Mouse (Mus musculus): ENCODE results near the gene Slc38a3. TPM values are rescaled to one million over a fixed set of nuclear protein-coding genes. Genes with fewer than 3 reads are reported as not detected.
A peak's percentile ranks its signal among the peaks of the same experiment; 100 is the strongest.

The Slc38a3 gene
- total and polyA plus RNA-seq, 3 experiments, result not detected

- peak; percentile 58 for TF ChIP-seq SMC3 (IDR thresholded peaks at IDR 0.05; ENCODE audit: low read depth, low read length)
- TF ChIP-seq MEF2A (IDR thresholded peaks at IDR 0.05; ENCODE audit: extremely low read depth, insufficient replicate concordance, low read depth, low read length, poor library complexity, severe bottlenecking), result no peak
- no peak for TF ChIP-seq ELF1 (IDR thresholded peaks at IDR 0.05; ENCODE audit: low read depth, low read length)
- TF ChIP-seq ZKSCAN1 (IDR thresholded peaks at IDR 0.05; ENCODE audit: low read depth, low read length), result no peak
- TF ChIP-seq GABPA (IDR thresholded peaks at IDR 0.05; ENCODE audit: low read depth, low read length), result no peak
- no peak for TF ChIP-seq ZMIZ1 (IDR thresholded peaks at IDR 0.05; ENCODE audit: low read depth, low read length)
- no peak for TF ChIP-seq JUND (IDR thresholded peaks at IDR 0.05; ENCODE audit: low read depth, low read length)
- TF ChIP-seq CTCF (IDR thresholded peaks at IDR 0.05 in 2 of 3, conservative IDR thresholded peaks at IDR 0.05 in 1 of 3; ENCODE audit: control insufficient read depth in 1 of 3, insufficient read depth in 1 of 3, low read depth in 2 of 3, low read length in 3 of 3, poor library complexity in 1 of 3, severe bottlenecking in 1 of 3), result peak in 2 of 3 experiments; percentile 69 to 80
- no peak for TF ChIP-seq CHD1 (IDR thresholded peaks at IDR 0.05; ENCODE audit: low read depth, low read length)
- TF ChIP-seq EP300 (IDR thresholded peaks at IDR 0.05; ENCODE audit: low read depth in 1 of 2, low read length in 2 of 2), result no peak
- TF ChIP-seq HCFC1 (IDR thresholded peaks at IDR 0.05; ENCODE audit: low read depth, low read length), result no peak
- TF ChIP-seq TBP (IDR thresholded peaks at IDR 0.05; ENCODE audit: low read depth, low read length), result no peak
- no peak for TF ChIP-seq MYC (IDR thresholded peaks at IDR 0.05; ENCODE audit: low read depth, low read length)
- no peak for TF ChIP-seq MAZ (IDR thresholded peaks at IDR 0.05; ENCODE audit: low read depth, low read length)
These were observed 6.5 kb upstream of the Slc38a3 start (continued) for GRCm38 (mm10) chr9:107675671-107676301.

DNA sequence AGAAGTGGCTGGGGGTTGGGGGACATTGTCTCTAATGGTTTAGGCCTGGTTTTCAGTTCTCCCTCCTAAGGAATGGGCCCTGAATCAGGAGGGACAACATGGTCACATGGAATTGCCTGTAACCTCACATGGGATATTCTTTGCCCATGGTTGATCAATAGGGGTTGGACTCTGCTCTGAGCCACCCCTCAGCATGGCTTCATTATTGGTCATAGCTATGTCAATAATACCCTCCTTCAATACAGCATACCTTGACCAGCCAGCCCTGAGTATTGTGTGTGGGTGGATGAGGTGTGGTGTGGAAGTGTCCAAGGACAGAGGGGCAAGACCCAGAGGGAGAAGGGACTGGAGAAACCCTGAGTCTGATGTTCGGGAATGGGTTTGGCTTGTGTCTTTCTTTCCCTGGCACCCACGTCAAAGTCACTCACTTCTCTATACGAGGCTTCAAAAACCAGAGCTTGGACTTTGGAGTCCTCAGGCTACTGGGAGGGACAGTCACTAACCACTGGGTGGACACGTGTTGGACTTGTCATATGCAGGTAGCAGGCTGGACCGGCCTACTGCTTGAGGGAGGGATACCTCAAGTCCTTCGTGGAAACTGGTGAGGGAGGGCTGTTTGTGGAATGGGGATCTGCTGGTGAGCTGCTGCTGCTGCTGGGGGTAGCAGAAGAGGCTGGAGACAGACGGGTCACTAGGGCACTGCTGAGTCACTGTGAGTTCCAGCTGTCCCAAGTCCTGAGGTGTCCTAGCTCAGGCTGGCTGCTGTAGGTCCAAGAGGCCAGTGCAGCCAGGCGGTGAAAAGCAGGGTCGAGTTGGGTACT is 5.5 kb upstream of the Slc38a3 start:
- Histone ChIP-seq H3K27me3 (ENCODE audit: control insufficient read depth in 1 of 2, insufficient read depth in 2 of 2, low read length in 2 of 2) (peaks cover 17 to 23% of the 10 kb centered on the region in 2 experiments), H3K9ac (ENCODE audit: control insufficient read depth, low read depth, low read length, poor library complexity, severe bottlenecking) (no peak overlapping the region), H3K9me3 (replicated peaks; ENCODE audit: insufficient read depth, low read length) (no peaks in the 10 kb centered on the region), H3K4me1 (ENCODE audit: control insufficient read depth in 1 of 2, insufficient read depth in 2 of 2, low read length in 2 of 2) (0 out of 4 replicates have a peak, but pooled peaks cover 0 to 5% of the 10 kb centered on the region in 2 experiments), H3K4me3 (ENCODE audit: control insufficient read depth in 1 of 2, insufficient read depth in 1 of 2, low read depth in 2 of 2, low read length in 2 of 2) (no peak overlapping the region), H3K27ac (ENCODE audit: control insufficient read depth, low read depth, low read length) (no peak overlapping the region), H3K79me2 (ENCODE audit: control insufficient read depth, insufficient read depth, low read length, poor library complexity) (no peaks in the 10 kb centered on the region), H3K36me3 (ENCODE audit: control insufficient read depth in 1 of 2, insufficient read depth in 2 of 2, low read length in 2 of 2) (0 out of 4 replicates have a peak, but pooled peaks cover 0 to 2% of the 10 kb centered on the region in 2 experiments)
- peak; percentile 5 for DNase-seq (ENCODE audit: low read depth, low spot score)
- no peak for TF ChIP-seq ZMIZ1 (IDR thresholded peaks at IDR 0.05; ENCODE audit: low read depth, low read length)
- TF ChIP-seq GABPA (IDR thresholded peaks at IDR 0.05; ENCODE audit: low read depth, low read length), result no peak
- TF ChIP-seq ETS1 (IDR thresholded peaks at IDR 0.05; ENCODE audit: low read depth, low read length), result no peak
- no peak for TF ChIP-seq ZNF384 (IDR thresholded peaks at IDR 0.05; ENCODE audit: low read depth, low read length)
- TF ChIP-seq HCFC1 (IDR thresholded peaks at IDR 0.05; ENCODE audit: low read depth, low read length), result no peak
- TF ChIP-seq ZC3H11A (IDR thresholded peaks at IDR 0.05; ENCODE audit: low read depth, low read length), result no peak
- no peak for TF ChIP-seq MAZ (IDR thresholded peaks at IDR 0.05; ENCODE audit: low read depth, low read length)
- TF ChIP-seq CHD1 (IDR thresholded peaks at IDR 0.05; ENCODE audit: low read depth, low read length), result no peak
- no peak for TF ChIP-seq TCF12 (IDR thresholded peaks at IDR 0.05; ENCODE audit: low read depth, low read length)
- no peak for TF ChIP-seq RAD21 (IDR thresholded peaks at IDR 0.05; ENCODE audit: low read depth, low read length)
- TF ChIP-seq NRF1 (IDR thresholded peaks at IDR 0.05; ENCODE audit: insufficient read depth, low read depth, low read length, poor library complexity, severe bottlenecking), result no peak

Data from MEL (cell line).